Mouse (Mus musculus) C2C12 (cell line): ENCODE measurements around the gene S100a9.

Experiments
- CTCF ChIP-seq: IDR thresholded peaks from one replicate; pipeline ENCODE4 v1.5.1; 2011; ENCODE audit not compliant: control insufficient read depth, insufficient read depth, insufficient read length
- MAX ChIP-seq: IDR thresholded peaks from one replicate; pipeline ENCODE4 v1.6.1; 2011; ENCODE audit warnings: mild to moderate bottlenecking, control low read depth

DNA sequence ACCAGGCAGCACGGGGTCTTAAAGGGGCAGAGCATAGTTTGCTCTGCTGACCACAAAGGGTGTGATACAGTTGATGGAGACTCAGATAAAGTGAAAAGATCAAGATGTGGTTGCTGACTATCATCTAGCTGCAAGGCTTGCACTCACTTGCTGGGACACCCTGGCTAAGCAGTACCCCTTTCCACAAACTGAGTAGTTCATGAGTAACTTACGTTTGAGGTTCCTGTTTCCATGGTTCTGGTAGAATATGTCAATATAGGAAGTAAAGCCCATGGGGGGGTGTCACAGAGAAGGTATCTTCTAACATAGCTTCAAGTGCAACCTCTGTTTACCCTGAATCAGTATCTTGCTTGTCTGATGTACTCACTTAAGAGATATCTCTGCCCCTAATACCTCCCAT lies 2.0 kb downstream of the S100a9 start:
- TF ChIP-seq CTCF (no peak), MAX (no peak)
